Mouse (Mus musculus): ENCODE measurements at regions not wholly inside any gene's neighbourhood (a gene's known extent, or its start where the extent isn't known, plus 50 kb on each side); places are given as distances from the start of the nearest gene placed in this dataset.

GRCm38 (mm10) chr2:75405524-75406214 is 253.4 kb upstream of the Hnrnpa3 start:
- Histone ChIP-seq H3K36me3 (ENCODE audit: control insufficient read depth, insufficient read depth, low read length) (no peaks in the 10 kb centered on the region), H3K9me3 (ENCODE audit: control insufficient read depth, low read length) (0 out of 2 replicates have a peak, but pooled peaks cover 4% of the 10 kb centered on the region), H3K27ac (replicated peaks; ENCODE audit: low read depth, low read length) (no peak overlapping the region), H3K27me3 (replicated peaks; ENCODE audit: control insufficient read depth, insufficient read depth, low read length) (no peaks in the 10 kb centered on the region), H3K4me2 (ENCODE audit: low read depth, low read length) (no peak overlapping the region), H3K4me3 (ENCODE audit: low read depth, low read length) (no peak overlapping the region), H3K4me1 (ENCODE audit: control insufficient read depth, insufficient read depth, low read length) (peaks cover 8% of the 10 kb centered on the region; the same call in 1 of the 2 replicates), H3K9ac (ENCODE audit: low read depth, low read length) (no peak overlapping the region)
- DNase-seq (ENCODE audit: low spot score): peak; percentile 27
- 64% methylated on average over 13 of the region's 13 CpGs for WGBS
- no peak for ATAC-seq (ENCODE audit: low read depth)

GRCm38 (mm10) chr2:75406721-75407455 is 252.2 kb upstream of the Hnrnpa3 start:
- H3K4me3 ChIP-seq (ENCODE audit: low read depth, low read length): no peak overlapping the region
- DNase-seq (ENCODE audit: low spot score) (peak; percentile 25), ATAC-seq (ENCODE audit: low read depth) (no peak)
- H3K4me1 ChIP-seq (ENCODE audit: control insufficient read depth, insufficient read depth, low read length): peaks cover 8% of the 10 kb centered on the region; the same call in 1 of the 2 replicates
- no peak overlapping the region for H3K27ac ChIP-seq (replicated peaks; ENCODE audit: low read depth, low read length)
- 52% methylated on average over 6 of the region's 6 CpGs for WGBS
- no peak overlapping the region for H3K9ac ChIP-seq (ENCODE audit: low read depth, low read length)
- H3K27me3 ChIP-seq (replicated peaks; ENCODE audit: control insufficient read depth, insufficient read depth, low read length): no peaks in the 10 kb centered on the region
- H3K9me3 ChIP-seq (ENCODE audit: control insufficient read depth, low read length): no peaks in the 10 kb centered on the region
- no peak overlapping the region for H3K4me2 ChIP-seq (ENCODE audit: low read depth, low read length)
- H3K36me3 ChIP-seq (ENCODE audit: control insufficient read depth, insufficient read depth, low read length): no peaks in the 10 kb centered on the region

GRCm38 (mm10) chr2:75407560-75407959 is 251.5 kb upstream of the Hnrnpa3 start:
- WGBS: 71% methylated on average over 4 of the region's 4 CpGs
- no peaks in the 10 kb centered on the region for H3K9me3 ChIP-seq (ENCODE audit: control insufficient read depth, low read length)
- no peak overlapping the region for H3K9ac ChIP-seq (ENCODE audit: low read depth, low read length)
- no peaks in the 10 kb centered on the region for H3K27me3 ChIP-seq (replicated peaks; ENCODE audit: control insufficient read depth, insufficient read depth, low read length)
- H3K4me2 ChIP-seq (ENCODE audit: low read depth, low read length): no peak overlapping the region
- no peak overlapping the region for H3K27ac ChIP-seq (replicated peaks; ENCODE audit: low read depth, low read length)
- ATAC-seq (ENCODE audit: low read depth) (no peak), DNase-seq (ENCODE audit: low spot score) (no peak)
- no peaks in the 10 kb centered on the region for H3K36me3 ChIP-seq (ENCODE audit: control insufficient read depth, insufficient read depth, low read length)
- no peak overlapping the region for H3K4me3 ChIP-seq (ENCODE audit: low read depth, low read length)
- peaks cover 8% of the 10 kb centered on the region; the same call in 1 of the 2 replicates for H3K4me1 ChIP-seq (ENCODE audit: control insufficient read depth, insufficient read depth, low read length)

- ATAC-seq (ENCODE audit: low read depth): no peak
- Histone ChIP-seq H3K4me3 (ENCODE audit: low read depth, low read length) (no peak overlapping the region), H3K36me3 (ENCODE audit: control insufficient read depth, insufficient read depth, low read length) (no peaks in the 10 kb centered on the region)
These were observed 251.0 kb upstream of the Hnrnpa3 start for GRCm38 (mm10) chr2:75408016-75408415.

GRCm38 (mm10) chr2:75409806-75410205 is 249.3 kb upstream of the Hnrnpa3 start:
- DNase-seq (ENCODE audit: low spot score) (no peak), ATAC-seq (ENCODE audit: low read depth) (no peak)
- H3K36me3 ChIP-seq (ENCODE audit: control insufficient read depth, insufficient read depth, low read length): no peaks in the 10 kb centered on the region
- no peaks in the 10 kb centered on the region for H3K27me3 ChIP-seq (replicated peaks; ENCODE audit: control insufficient read depth, insufficient read depth, low read length)
- 88% methylated on average over 7 of the region's 7 CpGs for WGBS
- no peaks in the 10 kb centered on the region for H3K9me3 ChIP-seq (ENCODE audit: control insufficient read depth, low read length)
- H3K4me1 ChIP-seq (ENCODE audit: control insufficient read depth, insufficient read depth, low read length): peaks cover 8% of the 10 kb centered on the region; the same call in 1 of the 2 replicates
- no peak overlapping the region for H3K4me2 ChIP-seq (ENCODE audit: low read depth, low read length)
- H3K9ac ChIP-seq (ENCODE audit: low read depth, low read length): no peak overlapping the region
- no peak overlapping the region for H3K27ac ChIP-seq (replicated peaks; ENCODE audit: low read depth, low read length)
- H3K4me3 ChIP-seq (ENCODE audit: low read depth, low read length): no peak overlapping the region

More at GRCm38 (mm10) chr2:75408016-75408415, 251.0 kb upstream of the Hnrnpa3 start:
- H3K27ac ChIP-seq (replicated peaks; ENCODE audit: low read depth, low read length): no peak overlapping the region
- DNase-seq (ENCODE audit: low spot score): no peak
- H3K4me1 ChIP-seq (ENCODE audit: control insufficient read depth, insufficient read depth, low read length): peaks cover 8% of the 10 kb centered on the region; the same call in 1 of the 2 replicates
- H3K27me3 ChIP-seq (replicated peaks; ENCODE audit: control insufficient read depth, insufficient read depth, low read length): no peaks in the 10 kb centered on the region
- no peaks in the 10 kb centered on the region for H3K9me3 ChIP-seq (ENCODE audit: control insufficient read depth, low read length)
- 75% methylated on average over 2 of the region's 2 CpGs for WGBS
- no peak overlapping the region for H3K4me2 ChIP-seq (ENCODE audit: low read depth, low read length)
- no peak overlapping the region for H3K9ac ChIP-seq (ENCODE audit: low read depth, low read length)

GRCm38 (mm10) chr2:75412735-75413134 is 246.3 kb upstream of the Hnrnpa3 start:
- Histone ChIP-seq H3K27me3 (replicated peaks; ENCODE audit: control insufficient read depth, insufficient read depth, low read length) (no peaks in the 10 kb centered on the region), H3K4me1 (ENCODE audit: control insufficient read depth, insufficient read depth, low read length) (no peaks in the 10 kb centered on the region), H3K4me3 (ENCODE audit: low read depth, low read length) (no peak overlapping the region), H3K9me3 (ENCODE audit: control insufficient read depth, low read length) (no peaks in the 10 kb centered on the region), H3K4me2 (ENCODE audit: low read depth, low read length) (no peak overlapping the region), H3K36me3 (ENCODE audit: control insufficient read depth, insufficient read depth, low read length) (no peaks in the 10 kb centered on the region), H3K9ac (ENCODE audit: low read depth, low read length) (no peak overlapping the region), H3K27ac (replicated peaks; ENCODE audit: low read depth, low read length) (no peak overlapping the region)
- WGBS: 87% methylated on average over 5 of the region's 5 CpGs
- no peak for DNase-seq (ENCODE audit: low spot score)
- ATAC-seq (ENCODE audit: low read depth): no peak

GRCm38 (mm10) chr2:75418689-75419088 is 240.4 kb upstream of the Hnrnpa3 start:
- H3K4me1 ChIP-seq (ENCODE audit: control insufficient read depth, insufficient read depth, low read length): no peaks in the 10 kb centered on the region; the same call in 1 of the 2 replicates
- no peak overlapping the region for H3K9ac ChIP-seq (ENCODE audit: low read depth, low read length)
- no peak overlapping the region for H3K27ac ChIP-seq (replicated peaks; ENCODE audit: low read depth, low read length)
- ATAC-seq (ENCODE audit: low read depth) (no peak), DNase-seq (ENCODE audit: low spot score) (no peak)
- no peak overlapping the region for H3K4me3 ChIP-seq (ENCODE audit: low read depth, low read length)
- H3K9me3 ChIP-seq (ENCODE audit: control insufficient read depth, low read length): no peaks in the 10 kb centered on the region
- no peak overlapping the region for H3K4me2 ChIP-seq (ENCODE audit: low read depth, low read length)
- H3K27me3 ChIP-seq (replicated peaks; ENCODE audit: control insufficient read depth, insufficient read depth, low read length): no peaks in the 10 kb centered on the region
- WGBS: 82% methylated on average over 2 of the region's 2 CpGs
- no peaks in the 10 kb centered on the region for H3K36me3 ChIP-seq (ENCODE audit: control insufficient read depth, insufficient read depth, low read length)

GRCm38 (mm10) chr2:75419142-75419541 is 239.9 kb upstream of the Hnrnpa3 start:
- 87% methylated on average over 1 of the region's 1 CpGs for WGBS
- Histone ChIP-seq H3K4me2 (ENCODE audit: low read depth, low read length) (no peak overlapping the region), H3K4me3 (ENCODE audit: low read depth, low read length) (no peak overlapping the region), H3K27ac (replicated peaks; ENCODE audit: low read depth, low read length) (no peak overlapping the region), H3K27me3 (replicated peaks; ENCODE audit: control insufficient read depth, insufficient read depth, low read length) (no peaks in the 10 kb centered on the region), H3K9ac (ENCODE audit: low read depth, low read length) (no peak overlapping the region), H3K36me3 (ENCODE audit: control insufficient read depth, insufficient read depth, low read length) (no peaks in the 10 kb centered on the region), H3K4me1 (ENCODE audit: control insufficient read depth, insufficient read depth, low read length) (no peaks in the 10 kb centered on the region; the same call in none of the 2 replicates), H3K9me3 (ENCODE audit: control insufficient read depth, low read length) (no peaks in the 10 kb centered on the region)
- DNase-seq (ENCODE audit: low spot score) (no peak), ATAC-seq (ENCODE audit: low read depth) (no peak)
